Mouse (Mus musculus) forebrain, postnatal 0 days (tissue): ENCODE measurements around the gene Mcu. TPM values are rescaled to one million over a fixed set of nuclear protein-coding genes. Genes with fewer than 3 reads are reported as not detected.

Source experiments
- ATAC-seq: fragments of 200-750 bp; cut with Nextera tagmentation; 2 replicates; pipeline ENCODE4 v1.8.0; 2017; ENCODE audit warnings: mild to moderate bottlenecking, moderate library complexity
- DNase-seq: peaks from one replicate; pipeline ENCODE4 v3.0.0-alpha.2; 2015
- H3K27ac ChIP-seq: fragments of 300-500 bp; sonication (generic); 2 replicates; pipeline ENCODE4 v1.5.1; 2014; ENCODE audit warnings: low read depth, mild to moderate bottlenecking, antibody characterized with exemption, low read length, moderate library complexity, mixed read lengths
- H3K27me3 ChIP-seq: fragments of 300-500 bp; sonication (generic); 2 replicates; pipeline ENCODE4 v1.6.1; 2014; ENCODE audit warnings: mild to moderate bottlenecking, low read length, mixed read lengths; ENCODE audit not compliant: insufficient read depth
- H3K36me3 ChIP-seq: fragments of 300-500 bp; sonication (generic); 2 replicates; pipeline ENCODE4 v1.6.1; 2014; ENCODE audit warnings: mild to moderate bottlenecking, moderate library complexity; ENCODE audit not compliant: insufficient read depth
- H3K4me1 ChIP-seq: fragments of 300-500 bp; sonication (generic); 2 replicates; pipeline ENCODE4 v1.6.1; 2014; ENCODE audit warnings: antibody characterized with exemption; ENCODE audit not compliant: insufficient read depth
- H3K4me2 ChIP-seq: fragments of 300-500 bp; sonication (generic); 2 replicates; pipeline ENCODE4 v1.6.1; 2014; ENCODE audit warnings: low read depth, mild to moderate bottlenecking, moderate library complexity
- H3K4me3 ChIP-seq: fragments of 300-500 bp; sonication (generic); 2 replicates; pipeline ENCODE4 v1.5.1; 2014; ENCODE audit warnings: low read depth, low read length, mixed read lengths
- H3K9ac ChIP-seq: fragments of 300-500 bp; sonication (generic); 2 replicates; pipeline ENCODE4 v1.6.1; 2014; ENCODE audit warnings: mild to moderate bottlenecking
- H3K9me3 ChIP-seq: fragments of 300-500 bp; sonication (generic); 2 replicates; pipeline ENCODE4 v1.6.1; 2016; ENCODE audit warnings: low read length
- CTCF ChIP-seq: sonication (generic); IDR thresholded peaks from 2 replicates; pipeline ENCODE4 v1.5.1; 2016; ENCODE audit warnings: antibody characterized with exemption, control low read depth, low read depth
- WGBS: fragments of 180-500 bp; shearing (Covaris S2); extraction: QIAGEN DNeasy Blood & Tissue Kit; methylation state at CpG from one replicate; pipeline ENCODE4 v1.1.7; 2014; 5-methylcytosine and 5-hydroxymethylcytosine counted together
- polyA plus RNA-seq: library from polyadenylated mRNA; unstranded; fragments of >200 nt; fragmentation: Nextera tagmentation; extraction: Ambion mirVana; gene quantifications from 2 replicates; pipeline ENCODE4 v1.2.1, GENCODE M21; 2015
- total RNA-seq: library from RNA; depleted of rRNA; stranded (reverse); fragments of >200 nt; gene quantifications from 2 replicates; pipeline ENCODE4 v1.2.3, GENCODE M21; 2014

Gene Mcu
- total and polyA plus RNA-seq, 2 experiments from 2014 or later: 41.0 to 58.0 TPM

DNA sequence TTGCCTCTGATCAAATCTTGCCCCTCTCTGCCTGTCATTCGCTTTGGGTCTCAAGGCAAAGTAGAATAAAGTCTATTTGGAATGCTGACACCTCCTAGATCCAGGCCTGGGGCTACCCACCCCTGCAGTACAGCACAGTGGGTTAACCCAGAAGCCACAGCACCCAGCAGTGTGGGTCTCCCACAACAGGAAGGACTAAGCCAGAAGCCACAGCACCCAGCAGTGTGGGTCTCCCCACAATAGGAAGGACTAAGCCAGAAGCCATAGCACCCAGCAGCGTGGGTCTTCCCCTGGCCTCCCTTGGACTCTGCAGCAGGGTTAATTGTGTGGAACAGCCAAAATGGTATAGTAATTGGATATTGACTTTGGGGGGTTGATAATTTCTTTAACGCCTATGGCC is 76.4 kb downstream of the Mcu start:
- H3K27ac ChIP-seq: no peak overlapping the region
- no peaks in the 10 kb centered on the region for H3K36me3 ChIP-seq
- no peak for TF ChIP-seq CTCF
- ATAC-seq (no peak), DNase-seq (no peak)
- no peak overlapping the region for H3K9ac ChIP-seq
- WGBS: 58% methylated on average over 3 of the region's 3 CpGs
- H3K4me1 ChIP-seq: peaks cover 17% of the 10 kb centered on the region; the same call in 1 of the 2 replicates
- H3K4me2 ChIP-seq: no peak overlapping the region; the same call in 1 of the 2 replicates
- H3K4me3 ChIP-seq: no peak overlapping the region
- H3K27me3 ChIP-seq: no peaks in the 10 kb centered on the region
- H3K9me3 ChIP-seq: no peaks in the 10 kb centered on the region

DNA sequence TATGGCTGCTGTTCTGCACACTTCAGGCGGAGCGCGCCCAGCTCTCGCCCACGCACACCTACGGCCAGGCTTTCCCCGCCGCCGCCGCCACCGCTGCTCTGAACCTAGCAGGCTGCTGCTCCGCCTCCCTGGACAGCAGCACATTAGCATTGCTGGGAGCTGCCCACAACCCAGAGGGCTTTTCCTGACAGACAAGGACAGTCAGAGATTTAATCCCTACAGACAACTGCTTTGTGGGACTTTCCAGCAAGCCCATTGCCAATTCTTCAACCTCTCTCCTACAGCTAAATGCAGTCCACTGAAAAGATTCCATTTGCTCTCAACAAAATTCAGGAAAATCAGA is 77.0 kb downstream of the Mcu start:
- H3K36me3 ChIP-seq: no peaks in the 10 kb centered on the region
- peak; percentile 49 for DNase-seq
- peak overlapping the region; percentile 28 for H3K4me3 ChIP-seq
- peak overlapping the region; percentile 54 for H3K4me2 ChIP-seq
- 0 out of 2 replicates have a peak overlapping the region, but pooled peaks have one; percentile 6 for H3K27ac ChIP-seq
- 1% methylated on average over 12 of the region's 12 CpGs for WGBS
- H3K4me1 ChIP-seq: peaks cover 17% of the 10 kb centered on the region; the same call in 1 of the 2 replicates
- peak overlapping the region; percentile 50 for H3K9ac ChIP-seq
- H3K27me3 ChIP-seq: no peaks in the 10 kb centered on the region
- no peaks in the 10 kb centered on the region for H3K9me3 ChIP-seq
- peak; percentile 70 for ATAC-seq
- no peak for TF ChIP-seq CTCF

DNA sequence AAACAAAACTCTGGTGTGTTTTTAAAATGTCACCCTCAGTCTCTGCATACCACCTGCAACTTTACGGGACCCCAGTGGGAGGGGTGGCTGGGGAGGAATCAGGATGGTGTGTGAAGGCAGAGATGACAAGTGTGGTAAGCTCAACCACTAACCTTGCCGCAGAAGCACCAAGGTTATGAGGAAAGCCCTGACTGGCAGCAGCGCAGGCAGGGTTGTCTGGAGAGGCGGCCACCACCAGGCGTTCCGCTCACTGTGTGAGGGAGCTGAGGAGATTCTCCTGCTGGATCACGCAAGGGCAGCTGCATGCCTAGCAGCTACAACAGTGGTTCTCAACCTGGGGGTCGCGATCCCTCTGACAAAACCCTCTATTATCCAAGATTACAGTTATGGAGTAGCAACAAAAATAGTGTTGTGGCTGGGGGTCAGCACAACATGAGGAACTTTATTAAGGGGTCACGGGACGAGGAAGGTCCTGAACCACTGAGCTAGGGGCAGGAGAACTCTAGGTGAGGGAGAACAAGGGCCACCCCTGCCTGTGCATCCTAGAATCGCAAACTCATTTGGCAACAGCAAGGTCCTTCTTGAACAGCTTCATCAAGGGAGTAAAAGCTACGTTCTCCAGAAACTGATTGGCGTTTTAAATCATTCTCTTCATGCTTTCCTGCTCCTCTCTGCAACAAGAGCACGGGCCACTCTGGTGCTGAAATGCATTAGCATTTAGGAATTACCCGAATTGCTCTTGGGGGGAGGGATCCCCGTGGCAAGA is 77.5 kb downstream of the Mcu start:
- no peak for DNase-seq

DNA sequence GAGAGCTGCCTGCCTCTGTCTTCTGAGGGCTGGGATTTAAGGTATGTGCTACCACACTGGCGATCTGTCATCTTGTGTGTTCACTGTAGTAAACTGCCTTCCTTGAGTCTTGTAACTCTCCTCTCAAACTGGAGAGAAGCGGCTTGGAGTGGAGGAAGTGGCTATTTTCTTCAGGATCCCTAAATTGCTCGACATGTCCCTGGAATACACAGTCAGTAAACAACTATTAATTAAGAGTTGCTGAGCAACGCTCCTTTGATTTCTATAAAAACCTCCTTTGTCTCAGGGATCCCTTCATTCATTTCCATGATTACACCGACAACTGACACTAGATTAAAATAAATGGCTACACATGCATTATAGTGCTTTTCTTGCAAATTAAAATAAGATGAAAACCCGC is 78.4 kb downstream of the Mcu start:
- Histone ChIP-seq H3K27ac (0 out of 2 replicates have a peak overlapping the region, but pooled peaks have one; percentile 16), H3K27me3 (no peaks in the 10 kb centered on the region)

More for the DNA sequence above, 77.5 kb downstream of the Mcu start:
- WGBS: 22% methylated on average over 17 of the region's 17 CpGs
- ATAC-seq: peak; percentile 63; the same call in 1 of the 2 replicates
- Histone ChIP-seq H3K4me2 (peak overlapping the region; percentile 54), H3K4me1 (peaks cover 17% of the 10 kb centered on the region; the same call in 1 of the 2 replicates), H3K27ac (peak overlapping the region; percentile 16; the same call in 1 of the 2 replicates), H3K27me3 (no peaks in the 10 kb centered on the region), H3K4me3 (peak overlapping the region; percentile 28), H3K36me3 (no peaks in the 10 kb centered on the region), H3K9ac (peak overlapping the region; percentile 50), H3K9me3 (no peaks in the 10 kb centered on the region)
- TF ChIP-seq CTCF: no peak

DNA sequence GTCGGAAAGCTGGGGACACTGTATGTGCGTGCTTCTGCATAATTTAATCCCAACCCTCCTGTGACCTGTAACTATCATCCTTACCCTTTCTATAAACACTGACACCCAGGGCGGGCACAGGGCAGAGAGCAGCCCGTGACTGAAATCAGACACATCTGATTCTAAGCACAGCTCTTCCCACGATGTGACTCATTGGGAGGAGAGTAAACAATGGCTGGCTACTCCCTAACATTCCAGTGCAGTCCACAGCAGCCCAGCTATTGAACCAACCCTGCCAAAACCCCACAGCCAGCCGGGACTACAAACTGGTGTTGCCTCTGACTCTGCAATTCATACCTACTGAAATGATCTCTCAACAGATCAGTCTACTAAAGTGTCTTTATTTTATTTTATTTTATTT is 78.9 kb downstream of the Mcu start:
- no peak for TF ChIP-seq CTCF
- ATAC-seq (no peak), DNase-seq (no peak)
- Histone ChIP-seq H3K27ac (no peak overlapping the region), H3K4me3 (no peak overlapping the region), H3K4me2 (no peak overlapping the region), H3K27me3 (no peaks in the 10 kb centered on the region), H3K4me1 (peaks cover 17% of the 10 kb centered on the region; the same call in 1 of the 2 replicates), H3K9ac (no peak overlapping the region), H3K36me3 (no peaks in the 10 kb centered on the region), H3K9me3 (no peaks in the 10 kb centered on the region)
- 71% methylated on average over 6 of the region's 6 CpGs for WGBS

More for the DNA sequence above, 78.4 kb downstream of the Mcu start:
- no peak for TF ChIP-seq CTCF
- no peak overlapping the region for H3K4me3 ChIP-seq
- H3K4me1 ChIP-seq: peaks cover 17% of the 10 kb centered on the region; the same call in 1 of the 2 replicates
- peak; percentile 49 for ATAC-seq
- peak; percentile 41 for DNase-seq
- WGBS: 23% methylated on average over 6 of the region's 6 CpGs
- H3K9ac ChIP-seq: 0 out of 2 replicates have a peak overlapping the region, but pooled peaks have one; percentile 50
- peak overlapping the region; percentile 54; the same call in 1 of the 2 replicates for H3K4me2 ChIP-seq
- H3K36me3 ChIP-seq: no peaks in the 10 kb centered on the region
- no peaks in the 10 kb centered on the region for H3K9me3 ChIP-seq

DNA sequence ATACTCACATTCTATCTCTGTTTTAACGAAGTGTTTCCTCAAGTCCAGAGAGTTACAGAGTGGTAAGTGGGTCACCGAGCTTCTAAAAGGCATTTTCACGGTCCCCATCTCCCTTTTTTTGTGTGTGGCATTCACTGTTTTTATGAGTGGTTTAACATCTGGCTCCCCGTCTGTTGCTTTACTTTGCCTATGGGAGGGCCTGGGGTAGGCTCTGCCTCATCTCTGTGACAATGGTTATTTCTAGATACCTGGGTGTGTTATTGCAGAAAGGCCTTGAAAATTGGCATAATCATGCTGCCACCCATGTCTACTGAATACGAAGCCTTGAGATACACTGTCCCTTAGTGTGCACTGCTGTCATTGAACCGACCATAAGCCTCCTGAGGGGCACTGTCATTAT is 84.2 kb downstream of the Mcu start:
- no peak for TF ChIP-seq CTCF
- Histone ChIP-seq H3K27ac (no peak overlapping the region), H3K4me2 (no peak overlapping the region), H3K9me3 (no peaks in the 10 kb centered on the region), H3K27me3 (no peaks in the 10 kb centered on the region), H3K4me3 (no peak overlapping the region), H3K9ac (no peak overlapping the region), H3K4me1 (no peaks in the 10 kb centered on the region), H3K36me3 (no peaks in the 10 kb centered on the region)
- ATAC-seq (no peak), DNase-seq (no peak)
- 92% methylated on average over 6 of the region's 6 CpGs for WGBS

DNA sequence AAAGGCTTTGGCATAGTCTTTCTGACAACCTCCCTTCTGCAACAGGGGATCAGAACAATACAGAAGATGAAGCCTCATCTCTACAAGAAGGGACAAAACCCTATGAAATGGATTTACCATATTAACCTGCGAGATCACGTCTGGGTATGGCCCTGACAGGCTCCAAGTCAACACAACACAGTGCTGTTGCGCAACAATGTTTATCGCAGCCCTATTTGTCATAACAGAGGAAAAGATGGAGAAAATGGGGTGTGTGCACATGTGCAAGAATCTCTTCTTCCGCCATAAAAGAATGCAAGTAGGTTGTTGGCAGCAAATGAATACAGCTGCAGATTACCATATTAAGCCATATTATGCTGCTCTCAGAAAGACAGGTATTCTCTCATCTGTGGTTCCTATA is 88.7 kb downstream of the Mcu start:
- DNase-seq (no peak), ATAC-seq (no peak)
- 92% methylated on average over 5 of the region's 5 CpGs for WGBS
- Histone ChIP-seq H3K4me1 (no peaks in the 10 kb centered on the region), H3K27ac (no peak overlapping the region), H3K4me3 (no peak overlapping the region), H3K9me3 (no peaks in the 10 kb centered on the region), H3K9ac (no peak overlapping the region), H3K27me3 (no peaks in the 10 kb centered on the region), H3K36me3 (no peaks in the 10 kb centered on the region), H3K4me2 (no peak overlapping the region)
- TF ChIP-seq CTCF: no peak
